In the genomic region with DNA sequence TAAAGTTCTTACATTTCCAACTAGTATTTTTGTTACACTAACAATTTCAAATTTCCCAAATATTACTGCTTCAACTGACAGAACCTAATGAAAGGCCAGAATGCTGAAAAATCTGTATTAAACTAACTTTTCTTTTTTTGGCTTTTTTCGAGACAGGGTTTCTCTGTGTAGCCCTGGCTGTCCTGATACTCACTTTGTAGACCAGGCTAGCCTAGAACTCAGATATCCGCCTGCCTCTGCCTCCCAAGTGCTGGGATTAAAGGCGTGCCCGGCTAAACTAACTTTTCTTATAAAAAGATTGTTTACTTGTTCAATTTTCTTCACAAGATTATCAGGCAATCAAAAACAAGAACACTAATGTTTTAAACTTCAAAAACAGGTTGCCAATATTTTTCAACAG, we compare ENCODE assay signal across 8 mouse cellular contexts. TPM values are rescaled to one million over a fixed set of nuclear protein-coding genes. Genes with fewer than 3 reads are reported as not detected.
DNase-seq lines count a peak whose midpoint lies in the region; ATAC-seq and TF ChIP-seq lines count a peak whose summit lies in the region.
"Had no signal": no experiment of that assay in that cellular context is flagged by ENCODE, and none has a peak within 500 bp of the region (broad histone marks: within the 10 kb centered on the region; RNA-seq: fewer than 3 reads in every experiment).

No protein-coding gene starts in this region.

- H3K4me2 ChIP-seq in lung, embryonic 14.5 days, result peak overlapping the region; percentile 79
- peak overlapping the region; percentile 60 for H3K4me2 ChIP-seq in forebrain, embryonic 11.5 days (ENCODE audit: low read depth, low read length, severe bottlenecking)
- peak overlapping the region; percentile 70 for H3K4me2 ChIP-seq in limb, embryonic 13.5 days (replicated peaks)
- H3K4me2 ChIP-seq in stomach, embryonic 14.5 days (replicated peaks; ENCODE audit: low read depth, low read length), result peak overlapping the region; percentile 47

- 35% methylated on average over 4 of the region's 4 CpGs for WGBS in lung, embryonic 14.5 days
- 48% methylated on average over 4 of the region's 4 CpGs for WGBS in forebrain, embryonic 11.5 days
- WGBS in limb, embryonic 13.5 days, result 49% methylated on average over 4 of the region's 4 CpGs
- WGBS in stomach, embryonic 14.5 days, result 36% methylated on average over 4 of the region's 4 CpGs

- peak overlapping the region; percentile 96; the same call in 1 of the 2 replicates for H3K27ac ChIP-seq in lung, embryonic 14.5 days (ENCODE audit: low read depth)
- no peak overlapping the region for H3K27ac ChIP-seq in forebrain, embryonic 11.5 days (ENCODE audit: low read depth, low read length)
- H3K27ac ChIP-seq in limb, embryonic 13.5 days, result no peak overlapping the region
- H3K27ac ChIP-seq in stomach, embryonic 14.5 days (ENCODE audit: low read length), result no peak overlapping the region

- H3K36me3 ChIP-seq in lung, embryonic 14.5 days (ENCODE audit: insufficient read depth), result peaks cover 5% of the 10 kb centered on the region; the same call in 1 of the 2 replicates
- H3K36me3 ChIP-seq in forebrain, embryonic 11.5 days (ENCODE audit: control insufficient read depth, insufficient read depth, low read length), result no peaks in the 10 kb centered on the region
- no peaks in the 10 kb centered on the region for H3K36me3 ChIP-seq in limb, embryonic 13.5 days
- no peaks in the 10 kb centered on the region for H3K36me3 ChIP-seq in stomach, embryonic 14.5 days (ENCODE audit: control insufficient read depth, insufficient read depth, low read length)

- peak overlapping the region; percentile 88 for H3K9ac ChIP-seq in lung, embryonic 14.5 days
- peak overlapping the region; percentile 100; the same call in 1 of the 2 replicates for H3K9ac ChIP-seq in forebrain, embryonic 11.5 days (ENCODE audit: low read length)
- peak overlapping the region; percentile 92 for H3K9ac ChIP-seq in limb, embryonic 13.5 days
- peak overlapping the region; percentile 92 for H3K9ac ChIP-seq in stomach, embryonic 14.5 days (replicated peaks; ENCODE audit: low read depth, low read length)

- H3K27me3 ChIP-seq in lung, embryonic 14.5 days (ENCODE audit: insufficient read depth, low read length), result no peaks in the 10 kb centered on the region
- H3K27me3 ChIP-seq in forebrain, embryonic 11.5 days (ENCODE audit: control insufficient read depth, insufficient read depth, low read length), result no peaks in the 10 kb centered on the region
- no peaks in the 10 kb centered on the region for H3K27me3 ChIP-seq in limb, embryonic 13.5 days
- no peaks in the 10 kb centered on the region for H3K27me3 ChIP-seq in stomach, embryonic 14.5 days (ENCODE audit: control insufficient read depth, insufficient read depth, low read length)

- H3K4me1 ChIP-seq in lung, embryonic 14.5 days (ENCODE audit: insufficient read depth), result peaks cover 22% of the 10 kb centered on the region
- H3K4me1 ChIP-seq in forebrain, embryonic 11.5 days (replicated peaks; ENCODE audit: control insufficient read depth, insufficient read depth, low read length), result no peaks in the 10 kb centered on the region; the same call in 1 of the 2 replicates
- peaks cover 44% of the 10 kb centered on the region for H3K4me1 ChIP-seq in limb, embryonic 13.5 days
- peaks cover 26% of the 10 kb centered on the region for H3K4me1 ChIP-seq in stomach, embryonic 14.5 days (ENCODE audit: control insufficient read depth, insufficient read depth, low read length)

- H3K9me3 ChIP-seq in lung, embryonic 14.5 days (ENCODE audit: low read depth, low read length), result no peaks in the 10 kb centered on the region
- no peaks in the 10 kb centered on the region for H3K9me3 ChIP-seq in forebrain, embryonic 11.5 days (ENCODE audit: control insufficient read depth, low read length)
- no peaks in the 10 kb centered on the region for H3K9me3 ChIP-seq in limb, embryonic 13.5 days
- H3K9me3 ChIP-seq in stomach, embryonic 14.5 days (ENCODE audit: control insufficient read depth, low read depth, low read length), result no peaks in the 10 kb centered on the region

- peak overlapping the region; percentile 97 for H3K4me3 ChIP-seq in lung, embryonic 14.5 days (ENCODE audit: low read depth, low read length)
- peak overlapping the region; percentile 95 for H3K4me3 ChIP-seq in forebrain, embryonic 11.5 days (ENCODE audit: low read depth, low read length)
- peak overlapping the region; percentile 90 for H3K4me3 ChIP-seq in limb, embryonic 13.5 days
- peak overlapping the region; percentile 92 for H3K4me3 ChIP-seq in stomach, embryonic 14.5 days (ENCODE audit: low read depth, low read length)

- no peak for TF ChIP-seq CTCF in lung, embryonic 14.5 days (IDR thresholded peaks at IDR 0.05; ENCODE audit: low read depth)

- no peak for DNase-seq in lung, embryonic 14.5 days
- DNase-seq in lung, postnatal 14 days, result no peak
- DNase-seq in forebrain, embryonic 11.5 days (ENCODE audit: low spot score), result no peak
- no peak for DNase-seq in layer of hippocampus, postnatal 25 days (ENCODE audit: extremely low spot score in 1 of 2, low spot score in 1 of 2)
- no peak for DNase-seq in thymus, adult 18-20 months
- DNase-seq: adrenal gland, postnatal 36 days had no signal

- ATAC-seq in lung, embryonic 14.5 days (ENCODE audit: insufficient read depth), result no peak
- no peak for ATAC-seq in forebrain, embryonic 11.5 days (replicated peaks; ENCODE audit: low FRiP score)
- no peak for ATAC-seq in limb, embryonic 13.5 days (ENCODE audit: low FRiP score, low read depth)
- ATAC-seq in stomach, embryonic 14.5 days (ENCODE audit: insufficient number of reproducible peaks, insufficient read depth, low FRiP score, low read depth), result no peak

RNA-seq across cellular contexts. Expression of gene A830005F24Rik, which starts 31.5 kb away (rescaled TPM):
- polyA plus RNA-seq in lung, embryonic 14.5 days (2014; fragmentation: Nextera tagmentation; extraction: Ambion mirVana), result 0.83 and 1.8 TPM in 2 replicates
- polyA plus RNA-seq in forebrain, embryonic 11.5 days (2014; fragmentation: Nextera tagmentation; extraction: Ambion mirVana), result 1.6 and 2.3 TPM in 2 replicates
- polyA plus RNA-seq in limb, embryonic 13.5 days (2015; fragmentation: Nextera tagmentation; extraction: Ambion mirVana), result 3.2 and 4.1 TPM in 2 replicates
- polyA plus RNA-seq in stomach, embryonic 14.5 days (2014; fragmentation: Nextera tagmentation; extraction: Ambion mirVana), result 1.0 and 1.6 TPM in 2 replicates
- 1 to 10 TPM; 1.8 to 2.1 TPM for total RNA-seq in layer of hippocampus, postnatal 25 days (2021)
- total RNA-seq: adrenal gland, postnatal 36 days had no signal

RNA-seq across cellular contexts. Expression of gene Zfp169, which starts 31.6 kb away (rescaled TPM):
- 5.2 and 5.3 TPM in 2 replicates for polyA plus RNA-seq in lung, embryonic 14.5 days (2014; fragmentation: Nextera tagmentation; extraction: Ambion mirVana)
- polyA plus RNA-seq in forebrain, embryonic 11.5 days (2014; fragmentation: Nextera tagmentation; extraction: Ambion mirVana), result 8.0 and 8.9 TPM in 2 replicates
- polyA plus RNA-seq in limb, embryonic 13.5 days (2015; fragmentation: Nextera tagmentation; extraction: Ambion mirVana), result 4.6 and 6.6 TPM in 2 replicates
- polyA plus RNA-seq in stomach, embryonic 14.5 days (2014; fragmentation: Nextera tagmentation; extraction: Ambion mirVana), result 5.0 and 6.7 TPM in 2 replicates
- total RNA-seq in layer of hippocampus, postnatal 25 days (2021), result 10 to 100 TPM; 19.3 to 24.9 TPM
